Mouse (Mus musculus) kidney, adult 18-20 months (tissue): ENCODE data around the gene Bicdl1.

Source experiments
- DNase-seq: peaks from one replicate; pipeline ENCODE4 v3.0.0; 2021

Bicdl1 gene

GRCm38 (mm10) chr5:115666366-115667065 is 64.9 kb downstream of the Bicdl1 start:
- DNase-seq: peak; percentile 34

GRCm38 (mm10) chr5:115662658-115663057 is 68.8 kb downstream of the Bicdl1 start:
- no peak for DNase-seq

GRCm38 (mm10) chr5:115658352-115658751 is 73.1 kb downstream of the Bicdl1 start:
- DNase-seq: no peak

- DNase-seq: no peak
Measured at GRCm38 (mm10) chr5:115657234-115657633, 74.2 kb downstream of the Bicdl1 start.

- DNase-seq: no peak
Measured at GRCm38 (mm10) chr5:115656677-115657076, 74.7 kb downstream of the Bicdl1 start.

- DNase-seq: no peak
Measured at GRCm38 (mm10) chr5:115653776-115654175, 77.6 kb downstream of the Bicdl1 start.

- peak; percentile 100 for DNase-seq
Measured at GRCm38 (mm10) chr5:115652681-115653575, 78.5 kb downstream of the Bicdl1 start.

GRCm38 (mm10) chr5:115651821-115652220 is 79.6 kb downstream of the Bicdl1 start:
- no peak for DNase-seq

- DNase-seq: no peak
Measured at GRCm38 (mm10) chr5:115650885-115651284, 80.5 kb downstream of the Bicdl1 start.

- no peak for DNase-seq
Measured at GRCm38 (mm10) chr5:115649699-115650098, 81.7 kb downstream of the Bicdl1 start.

GRCm38 (mm10) chr5:115648876-115649275 is 82.5 kb downstream of the Bicdl1 start:
- DNase-seq: no peak

GRCm38 (mm10) chr5:115644192-115644591 is 87.2 kb downstream of the Bicdl1 start:
- no peak for DNase-seq

- no peak for DNase-seq
Measured at GRCm38 (mm10) chr5:115635536-115635935, 95.9 kb downstream of the Bicdl1 start.

GRCm38 (mm10) chr5:115634046-115634445 is 97.4 kb downstream of the Bicdl1 start:
- no peak for DNase-seq

GRCm38 (mm10) chr5:115633060-115633459 is 98.4 kb downstream of the Bicdl1 start:
- DNase-seq: no peak

- DNase-seq: no peak
Measured at GRCm38 (mm10) chr5:115632358-115632714, 99.1 kb downstream of the Bicdl1 start.

- DNase-seq: peak; percentile 94
Measured at GRCm38 (mm10) chr5:115631505-115632357, 99.7 kb downstream of the Bicdl1 start, which contains the start of gene Rab35. Gene Rab35 (plus strand): TSS chr5:115631908.

GRCm38 (mm10) chr5:115630291-115630690 is 101.1 kb downstream of the Bicdl1 start:
- no peak for DNase-seq

- DNase-seq: no peak
Measured at GRCm38 (mm10) chr5:115629672-115630071, 101.7 kb downstream of the Bicdl1 start.

- DNase-seq: no peak
Measured at GRCm38 (mm10) chr5:115628083-115628482, 103.3 kb downstream of the Bicdl1 start.

GRCm38 (mm10) chr5:115626237-115626886 is 105.1 kb downstream of the Bicdl1 start:
- no peak for DNase-seq

- DNase-seq: no peak
Measured at GRCm38 (mm10) chr5:115623694-115624440, 107.6 kb downstream of the Bicdl1 start.
